Mouse (Mus musculus): ENCODE results near the gene Dap. TPM values are rescaled to one million over a fixed set of nuclear protein-coding genes. Genes with fewer than 3 reads are reported as not detected.

The Dap gene
- polyA plus RNA-seq, 2 experiments from 2014 or later, result 90.2 to 113 TPM

DNA sequence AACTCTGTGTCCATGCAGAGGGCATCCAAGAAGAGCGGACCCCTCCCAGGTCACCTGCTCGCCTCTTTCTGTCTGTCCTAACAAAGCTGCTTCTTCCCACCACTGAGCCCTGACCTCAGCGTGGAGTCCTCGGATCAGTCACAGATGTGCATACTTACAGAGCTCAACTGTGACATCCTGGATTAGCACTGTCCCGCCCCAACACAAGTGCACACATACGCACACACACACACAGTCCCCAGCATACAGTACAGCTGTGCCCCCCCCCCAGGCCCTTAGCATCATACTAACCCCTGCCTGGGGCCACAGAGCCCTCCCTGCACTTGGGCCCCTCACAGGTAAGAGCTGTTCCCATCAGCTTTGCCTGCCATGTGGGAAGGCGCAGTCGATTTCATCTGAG, 41.3 kb downstream of the Dap start:
- no peak for ATAC-seq

DNA sequence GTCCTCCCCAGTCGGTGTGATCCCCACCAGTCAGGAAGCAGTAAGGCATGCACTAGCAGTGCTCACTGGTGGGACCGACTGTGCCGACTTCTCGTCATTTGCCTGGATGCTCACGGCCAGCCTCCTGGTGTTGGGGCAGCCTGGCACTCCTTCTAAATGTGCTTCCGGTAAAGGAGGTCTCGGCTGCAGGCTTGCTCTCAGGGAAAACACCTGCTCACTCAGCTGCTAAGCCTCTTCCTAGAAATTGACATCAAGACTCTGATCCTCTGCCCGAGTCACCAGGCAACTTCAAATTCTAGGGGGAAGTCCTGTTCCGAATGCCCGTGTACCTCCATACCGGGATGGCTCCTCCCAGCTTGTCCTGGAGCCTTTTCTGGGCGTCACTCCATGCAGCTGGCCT, 41.7 kb downstream of the Dap start:
- no peak for ATAC-seq

DNA sequence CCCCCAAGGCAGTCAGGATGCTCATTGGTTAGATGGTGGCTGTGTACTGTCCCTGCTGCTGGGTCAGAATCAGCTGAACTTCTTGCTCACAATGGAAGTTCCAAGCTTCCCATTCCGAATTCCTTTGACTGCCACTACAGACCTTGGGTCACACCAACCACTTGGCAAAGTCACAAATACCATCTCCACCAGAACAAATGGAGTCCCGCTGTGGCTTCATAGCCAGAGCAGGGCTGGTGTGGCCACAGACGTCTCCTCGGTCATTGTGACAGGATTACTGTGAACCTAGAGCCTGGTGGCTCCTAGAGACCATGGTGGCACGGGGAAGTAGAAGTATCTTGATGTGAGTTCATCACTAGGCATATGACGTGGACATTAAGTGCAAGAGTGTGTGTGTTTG, 44.0 kb downstream of the Dap start:
- ATAC-seq, result no peak

DNA sequence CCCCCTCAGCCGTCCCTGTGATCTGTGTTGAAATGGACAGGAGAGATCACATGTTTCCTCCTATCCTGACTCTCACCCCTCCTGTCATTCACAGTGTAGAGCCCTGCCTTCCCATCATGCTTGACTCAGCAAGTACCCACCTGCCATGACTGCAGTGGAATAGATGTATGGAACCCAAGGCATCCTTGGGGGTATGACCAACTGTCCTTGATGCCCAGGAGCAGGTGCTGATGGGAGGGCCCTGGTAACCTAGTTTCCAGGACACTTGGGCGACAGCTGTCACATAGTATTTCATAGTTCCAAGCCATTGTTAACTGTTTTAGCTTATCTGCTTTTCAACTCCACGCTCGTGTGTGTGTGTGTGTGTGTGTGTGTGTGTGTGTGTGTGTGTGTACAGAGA, 45.4 kb downstream of the Dap start:
- no peak for ATAC-seq

DNA sequence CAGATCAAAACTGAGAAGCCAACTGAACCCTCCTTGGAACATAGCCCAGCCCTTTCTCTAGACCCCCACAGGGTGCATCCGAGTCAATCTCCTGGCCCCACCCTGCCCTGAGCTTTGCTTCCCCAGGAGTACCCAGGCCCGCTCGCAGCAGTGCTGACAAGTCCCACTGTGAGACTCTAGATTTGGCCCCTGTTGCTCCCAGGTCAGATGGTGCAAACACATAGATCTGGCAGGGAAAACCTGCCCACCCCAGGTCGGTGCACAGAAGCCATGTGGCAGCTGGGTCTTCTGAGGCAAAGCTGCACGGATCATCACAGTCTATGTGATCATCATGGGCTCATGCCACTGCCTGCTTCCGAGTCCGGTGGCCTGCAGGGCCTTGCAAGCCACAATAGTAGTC, 48.6 kb downstream of the Dap start:
- ATAC-seq, result no peak

DNA sequence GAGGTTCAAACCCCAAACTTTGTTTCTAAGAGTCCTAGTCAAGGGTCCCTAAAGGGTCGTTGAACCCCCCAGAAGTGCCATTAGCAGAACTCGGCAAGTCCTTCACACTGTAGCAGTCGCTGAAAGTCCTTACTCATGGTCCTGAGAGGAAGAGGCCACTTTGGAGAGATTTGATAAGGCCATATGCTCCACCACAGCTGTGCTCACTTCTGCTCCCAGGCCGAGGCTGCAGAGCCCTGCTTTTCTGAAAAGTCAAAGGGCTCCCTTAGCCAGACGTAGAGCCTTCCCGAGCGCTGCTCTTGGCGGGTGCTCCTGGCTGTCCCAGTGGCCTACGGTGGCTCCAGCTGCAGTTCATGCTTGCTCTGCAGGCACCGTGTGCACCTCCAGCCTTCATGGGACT, 49.4 kb downstream of the Dap start:
- ATAC-seq, result no peak

DNA sequence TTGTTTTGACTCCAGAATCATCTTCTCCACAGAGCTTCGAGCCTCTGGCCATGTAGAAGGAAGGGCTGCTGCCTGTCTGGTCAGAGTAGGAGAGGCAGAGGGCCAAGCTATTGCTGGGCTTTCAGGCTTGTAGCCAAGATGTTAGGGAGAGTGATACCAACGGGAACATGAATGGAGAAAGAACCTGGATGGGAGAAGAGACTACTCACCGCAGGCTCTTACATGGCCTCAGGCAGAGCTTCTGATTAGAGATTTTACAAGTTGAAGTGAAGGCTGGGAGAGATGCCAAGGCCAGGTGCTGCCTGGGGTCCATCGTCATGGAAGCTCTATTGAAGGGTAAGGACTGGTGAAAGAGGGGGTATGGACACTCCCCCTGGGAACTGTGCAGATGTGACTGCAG, 54.0 kb downstream of the Dap start:
- no peak for ATAC-seq

DNA sequence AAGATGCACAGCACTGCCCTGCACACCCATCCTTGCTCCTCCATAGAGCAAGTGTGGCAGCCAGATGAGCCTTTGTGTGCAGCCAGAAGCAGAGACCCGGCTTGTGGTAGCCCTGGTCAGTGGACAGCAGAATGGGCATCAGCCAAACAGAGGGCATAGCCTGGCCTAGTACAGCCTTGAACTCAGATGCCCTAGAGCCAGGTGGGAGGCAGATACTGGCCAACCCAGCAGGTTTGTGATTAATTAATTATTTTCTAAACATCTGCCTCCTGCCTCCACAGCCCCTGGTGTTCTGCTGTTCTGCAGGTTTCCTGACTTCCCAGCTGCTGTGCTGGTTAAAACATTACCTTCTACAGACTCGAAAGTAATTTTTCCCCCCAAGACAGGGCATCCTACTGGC, 55.0 kb downstream of the Dap start:
- ATAC-seq, result no peak

DNA sequence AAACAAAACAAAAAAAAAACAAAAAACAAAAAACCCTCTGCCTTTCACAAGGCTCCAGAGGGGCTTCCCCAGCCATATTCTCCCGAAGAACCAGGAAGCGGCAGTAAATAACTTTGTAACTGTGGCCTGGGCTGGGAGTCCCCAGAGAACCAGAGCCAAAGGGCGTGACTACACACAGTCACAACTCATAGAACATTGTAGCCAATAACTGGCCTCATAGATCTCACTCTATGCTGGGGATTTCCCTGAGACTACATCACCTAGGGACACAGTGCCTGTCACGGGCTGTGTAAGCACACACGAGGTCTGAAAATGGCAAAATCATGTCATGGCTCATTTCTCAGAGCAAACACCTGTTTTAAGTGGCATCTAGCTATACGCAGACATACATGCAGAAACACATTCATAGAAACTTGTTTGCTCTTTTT, 55.5 kb downstream of the Dap start:
- ATAC-seq, result peak; percentile 83

DNA sequence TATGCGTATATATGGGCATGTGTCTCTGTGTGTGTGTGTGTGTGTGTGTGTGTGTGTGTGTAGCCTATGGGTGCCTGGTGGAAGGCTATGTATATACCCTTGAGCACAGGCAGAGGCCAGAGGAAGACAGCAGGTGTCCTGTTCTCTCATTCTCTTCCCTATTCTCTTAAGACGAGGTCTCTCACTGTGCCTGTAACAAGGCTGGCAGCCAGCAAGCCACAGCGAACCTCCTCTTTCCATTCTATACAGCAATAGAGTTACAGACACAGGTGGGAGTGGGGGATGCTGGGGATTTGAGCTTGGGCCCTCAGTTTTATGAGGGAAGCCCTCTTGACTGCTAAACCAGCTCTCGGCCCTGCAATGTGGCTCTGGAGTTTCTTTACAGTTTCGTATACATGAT, 55.9 kb downstream of the Dap start:
- no peak for ATAC-seq

DNA sequence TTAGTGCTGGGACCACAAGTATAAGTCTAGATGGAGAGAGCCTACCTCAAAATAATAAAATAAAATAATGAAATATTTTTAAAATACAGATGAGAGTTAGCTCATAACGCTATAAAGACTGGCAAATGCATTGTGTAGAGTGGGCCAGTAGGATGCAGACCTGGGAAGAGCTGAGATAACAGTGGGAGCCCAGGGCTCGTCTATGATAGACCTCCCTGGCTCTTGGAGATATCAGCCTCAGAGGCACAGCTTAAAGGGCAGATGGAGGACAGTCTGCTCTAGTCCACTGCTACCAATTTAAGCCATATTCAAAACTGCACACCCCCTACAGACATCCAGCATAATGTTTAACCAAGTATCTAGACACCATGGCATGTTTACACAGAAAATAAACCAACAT, 56.6 kb downstream of the Dap start:
- ATAC-seq, result no peak

DNA sequence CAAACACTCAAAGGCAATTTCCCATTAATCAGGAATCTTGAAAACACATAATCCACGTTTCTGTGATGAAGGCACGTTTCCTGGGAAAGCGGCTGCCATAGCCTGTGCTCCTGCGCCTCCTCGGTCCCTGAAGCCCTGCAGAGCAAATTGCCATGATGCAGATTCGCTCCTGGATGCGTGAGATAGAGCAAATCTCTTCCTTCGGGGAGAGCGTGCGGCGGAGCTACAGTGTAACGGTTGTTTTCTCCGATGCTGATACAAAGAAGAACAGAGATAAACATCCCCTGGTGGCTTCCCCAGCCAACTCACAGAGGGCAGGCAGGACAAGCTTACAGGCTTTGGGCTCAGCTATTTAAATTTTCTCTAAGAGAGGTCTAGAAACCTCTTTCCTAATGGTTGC, 57.7 kb downstream of the Dap start:
- no peak for ATAC-seq

DNA sequence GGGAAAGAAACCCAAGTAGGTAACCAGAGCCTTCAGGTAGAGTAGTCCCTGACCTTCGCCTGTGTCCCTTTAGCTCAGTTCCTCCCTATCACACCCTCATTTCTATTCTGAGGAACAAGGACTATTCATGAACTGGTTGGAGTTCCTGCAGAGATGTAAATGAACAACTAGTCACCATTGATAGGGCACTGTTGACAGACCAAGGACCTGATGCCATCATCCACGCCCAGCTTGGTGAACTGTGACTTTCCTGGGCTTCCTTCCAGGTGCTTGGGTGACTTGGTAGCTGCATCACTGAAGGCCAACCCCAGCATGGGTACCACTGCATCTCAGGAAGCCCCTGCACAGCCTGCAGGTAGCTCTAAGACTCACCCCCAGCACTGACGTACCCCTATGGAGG, 58.2 kb downstream of the Dap start:
- ATAC-seq, result no peak

DNA sequence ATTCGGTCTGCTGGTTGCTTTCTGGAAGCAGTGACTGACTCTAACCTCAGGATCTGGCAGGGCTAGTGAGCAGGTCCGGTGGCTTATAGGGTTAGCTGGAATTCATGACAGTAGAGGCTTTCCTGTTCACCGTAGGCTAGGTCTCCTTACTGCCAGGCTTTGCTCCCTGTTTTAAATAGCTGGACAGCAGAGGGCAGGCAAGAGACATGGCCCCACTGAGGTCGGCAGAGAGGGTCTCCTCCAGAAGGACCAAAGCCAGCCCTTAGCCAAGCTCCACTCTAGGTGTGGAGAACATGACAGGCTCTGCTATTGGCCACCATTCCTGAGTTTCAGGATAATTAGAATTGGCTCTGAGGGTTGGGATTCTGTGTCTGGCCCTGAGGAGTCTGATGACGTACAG, 60.0 kb downstream of the Dap start:
- ATAC-seq, result no peak

DNA sequence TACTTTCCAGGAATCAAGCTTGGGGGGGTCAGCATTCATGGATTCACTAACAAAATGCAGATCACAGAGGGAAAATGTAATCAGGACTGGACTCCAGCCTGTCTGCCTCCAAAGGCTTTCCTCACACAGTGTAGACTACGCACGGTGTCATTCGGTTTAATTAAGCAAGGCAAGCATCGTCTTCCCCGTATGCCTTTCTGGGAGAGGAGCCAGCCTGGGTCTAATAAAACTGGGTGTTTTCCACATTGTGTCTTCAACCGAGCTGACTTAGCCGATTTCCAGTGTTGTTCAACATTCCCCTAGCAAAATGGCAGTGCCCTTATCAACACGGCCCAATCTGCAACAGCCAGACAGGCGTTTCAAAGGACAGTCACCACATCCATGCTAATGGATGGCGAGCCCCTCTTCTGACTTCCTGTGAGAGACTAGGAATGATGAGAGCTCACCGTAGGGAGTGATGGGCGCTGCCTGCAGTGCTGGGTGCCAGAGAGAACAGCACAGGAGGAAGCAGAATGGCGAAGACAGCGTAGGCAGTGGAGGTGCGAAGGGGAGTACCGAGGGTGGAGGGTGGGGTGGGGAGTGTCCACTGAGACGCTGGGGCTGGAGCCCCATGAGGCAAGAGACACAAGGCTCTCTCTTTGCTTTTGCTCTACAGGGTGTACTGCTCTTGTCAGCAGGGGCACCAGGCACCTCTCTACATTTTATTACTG, 61.0 kb downstream of the Dap start:
- no peak for ATAC-seq

DNA sequence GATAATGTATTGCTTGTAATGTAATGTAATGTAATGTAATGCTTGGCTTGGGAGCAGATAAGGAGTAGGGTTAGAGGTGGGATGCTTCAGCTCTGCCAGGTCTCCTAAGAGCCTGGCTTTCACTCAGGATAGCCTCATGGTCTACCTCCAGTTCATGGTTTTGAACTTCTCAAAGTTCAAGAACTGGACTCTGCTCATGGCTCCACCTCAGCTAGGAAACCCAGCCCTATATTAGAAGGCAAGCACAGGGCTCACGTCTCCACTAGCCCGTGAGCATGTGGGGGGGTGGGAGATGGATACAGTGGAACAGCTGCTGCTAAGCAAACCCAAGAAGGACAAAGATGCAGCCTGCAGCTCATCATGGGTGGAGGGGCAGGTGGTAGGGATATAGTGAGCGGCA, 61.6 kb downstream of the Dap start:
- no peak for ATAC-seq

DNA sequence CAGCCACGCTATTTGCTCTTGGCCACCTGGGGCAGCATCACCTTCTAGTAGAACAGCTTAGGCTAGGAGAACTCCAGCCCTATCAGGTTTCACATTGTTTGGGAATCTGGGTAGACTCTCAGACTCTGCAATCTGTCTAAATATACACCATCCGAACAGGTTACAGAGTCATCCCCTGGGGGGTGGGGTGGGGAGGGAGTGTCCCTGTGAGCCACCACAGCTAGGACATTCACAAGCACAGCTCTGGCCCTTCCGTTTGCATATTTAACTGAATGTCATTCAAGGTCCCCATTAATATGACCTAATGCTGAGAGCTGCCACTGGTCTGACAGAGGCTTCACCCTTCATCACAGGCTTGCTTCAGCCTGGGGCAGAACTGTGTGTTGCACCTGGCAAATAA, 68.5 kb downstream of the Dap start:
- no peak for ATAC-seq

DNA sequence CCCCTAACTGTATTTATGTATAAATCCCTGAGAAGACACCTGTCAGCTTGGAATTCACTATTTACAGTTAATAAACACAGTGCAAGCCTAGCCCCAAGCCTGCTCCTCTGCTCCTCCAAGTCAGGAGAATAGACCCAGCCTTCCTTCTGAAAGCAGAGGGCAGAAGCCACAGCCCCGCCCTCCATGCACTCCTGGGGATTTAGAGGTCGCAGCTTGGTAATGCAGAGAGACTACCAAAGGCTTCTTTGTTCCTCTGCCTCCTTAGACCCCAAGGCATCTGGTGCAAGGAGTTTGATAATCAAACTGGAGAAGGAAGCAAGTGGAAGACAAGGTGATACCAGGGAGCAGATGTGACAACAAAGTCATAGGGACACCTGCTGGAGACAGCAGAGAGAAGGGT, 70.2 kb downstream of the Dap start:
- no peak for ATAC-seq

DNA sequence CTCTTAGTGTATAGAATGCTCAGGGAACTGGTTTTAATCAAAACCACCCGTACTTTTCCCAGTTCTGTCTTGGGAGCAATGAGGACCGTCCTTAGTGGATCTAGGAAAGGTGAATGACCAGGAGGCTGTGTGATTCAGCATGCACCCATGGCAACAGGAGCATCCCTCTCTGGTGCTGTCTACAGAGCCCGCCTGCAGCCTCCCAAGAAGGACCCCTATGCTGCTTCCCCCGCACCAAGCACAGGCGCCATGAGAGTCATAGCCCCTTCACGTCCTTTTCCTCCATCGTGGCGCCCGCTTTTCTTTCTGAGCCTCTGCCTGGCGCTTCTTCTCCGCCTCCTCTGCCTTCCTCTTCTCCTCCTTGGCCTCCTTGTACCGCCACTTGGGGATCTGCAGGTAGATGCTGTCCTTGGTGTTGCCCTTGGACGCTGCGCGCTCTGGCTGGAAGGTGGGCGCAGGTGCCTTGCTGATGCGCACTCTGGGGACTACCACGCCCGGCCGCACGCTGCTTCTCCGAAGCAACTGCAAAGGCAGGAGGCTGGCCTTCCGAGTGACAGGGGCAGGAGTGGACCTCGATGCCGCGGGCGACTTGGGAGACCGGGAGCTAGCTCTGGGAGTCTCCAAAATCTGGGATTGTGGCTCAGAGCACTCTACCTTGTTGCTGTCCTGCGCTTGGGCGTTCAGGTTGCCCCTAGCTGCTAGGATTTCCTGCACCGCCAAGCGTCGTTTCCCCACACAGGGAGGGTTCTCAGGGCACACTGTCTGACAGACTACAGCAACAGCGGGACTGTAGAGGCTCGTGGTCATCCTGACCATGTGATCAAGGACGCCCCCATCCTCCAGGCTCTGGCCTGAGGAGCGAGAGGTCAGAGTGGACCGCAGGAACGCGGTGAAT, 73.0 kb downstream of the Dap start:
- ATAC-seq, result no peak

DNA sequence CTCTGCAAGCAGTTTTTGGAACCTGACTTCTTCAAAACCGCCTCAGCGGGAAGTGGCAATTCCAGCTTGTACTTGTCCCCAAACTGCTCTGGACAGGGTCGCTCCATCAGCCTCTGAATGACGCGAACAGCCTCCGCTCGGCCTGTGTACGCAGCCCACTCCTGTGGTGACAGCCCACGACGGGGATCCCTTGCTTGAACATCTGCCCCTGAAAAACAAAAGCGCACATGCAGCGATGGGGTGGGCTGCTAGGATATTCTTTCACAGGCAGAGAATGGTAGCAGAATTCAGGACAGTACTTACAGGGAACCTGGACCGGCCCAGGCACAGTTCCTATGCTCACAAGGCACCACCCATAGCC, 73.6 kb downstream of the Dap start:
- ATAC-seq, result no peak

DNA sequence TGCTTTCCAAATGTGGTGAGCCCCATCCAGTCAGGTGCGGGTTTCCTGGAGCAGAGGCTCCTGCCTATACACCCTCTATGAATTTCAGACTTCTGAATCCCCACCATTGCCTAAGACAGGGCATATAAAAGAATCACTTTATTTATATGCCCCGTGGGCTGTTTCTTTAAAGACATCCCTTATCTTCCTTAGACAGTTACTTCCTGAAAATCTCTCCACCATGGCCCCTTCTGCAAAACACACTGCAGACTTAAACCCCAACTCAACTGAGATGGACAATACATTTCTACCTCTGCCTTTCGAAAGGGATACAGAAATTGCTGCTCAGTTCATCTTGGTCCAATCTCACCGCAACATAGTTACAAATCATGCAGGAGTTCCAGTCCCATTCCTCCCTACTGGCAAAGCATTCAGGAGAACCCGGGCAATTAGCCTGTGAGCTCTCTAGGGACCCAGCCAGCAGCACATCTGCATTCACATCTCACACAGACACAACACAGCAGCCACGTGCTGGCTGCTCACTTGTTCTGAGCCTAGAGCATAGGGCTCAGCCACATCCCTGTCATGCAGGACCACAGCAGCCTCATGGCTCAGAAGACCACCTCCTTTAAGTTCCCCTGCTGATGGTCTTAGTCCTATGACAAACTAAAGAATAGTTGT, 75.3 kb downstream of the Dap start:
- ATAC-seq, result no peak

DNA sequence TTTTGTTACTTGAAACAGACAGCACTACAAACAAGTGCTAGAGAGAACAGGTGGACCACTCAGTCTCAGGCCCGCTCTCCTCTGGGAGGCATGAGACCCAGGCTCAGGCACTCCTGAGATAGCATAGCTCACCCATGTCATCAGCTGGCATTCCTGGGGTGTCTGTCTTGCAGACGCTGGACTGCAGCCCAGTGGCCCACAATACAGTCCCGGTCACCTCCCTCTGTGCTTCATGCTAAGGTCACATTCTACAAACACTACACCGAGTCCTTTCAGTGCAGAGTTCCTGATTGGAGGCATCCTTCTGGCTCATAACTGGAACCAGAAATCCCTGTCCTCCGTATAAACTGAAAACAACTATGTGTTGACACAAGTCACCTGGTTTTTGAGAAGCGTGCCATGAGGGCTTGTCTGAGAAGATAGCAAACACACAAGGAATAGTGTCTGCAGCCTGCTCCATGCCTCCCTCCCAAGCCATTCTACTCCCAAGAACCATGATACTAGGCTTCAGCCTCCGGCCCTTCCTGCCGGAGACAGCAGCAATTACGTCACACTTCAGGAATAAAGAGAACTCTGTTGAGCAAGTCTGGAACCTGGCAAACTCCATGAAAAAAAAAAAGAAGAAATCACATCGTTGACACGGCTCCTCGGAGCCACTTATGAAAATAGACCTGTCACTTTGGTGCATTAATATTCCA, 78.3 kb downstream of the Dap start:
- no peak for ATAC-seq

DNA sequence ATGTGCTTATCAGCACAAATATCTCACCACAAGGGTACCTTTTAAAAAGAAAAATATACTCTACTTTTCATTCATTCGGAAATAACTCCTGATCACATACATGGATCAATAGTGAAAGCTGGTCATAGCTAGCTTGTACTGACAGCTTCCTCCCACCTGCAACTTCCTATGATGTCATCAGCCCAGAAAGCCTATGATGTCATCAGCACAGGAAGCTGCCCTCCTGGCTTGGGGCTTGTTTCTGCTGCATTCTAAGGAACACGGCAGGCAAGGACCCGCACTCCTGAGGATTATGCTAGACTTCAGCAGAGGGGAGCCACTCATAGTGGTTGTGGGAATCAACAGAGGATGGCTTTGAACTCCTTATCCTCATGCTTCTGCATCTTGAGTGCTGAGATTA, 80.2 kb downstream of the Dap start:
- ATAC-seq, result no peak
